Mouse (Mus musculus) thymus, postnatal 25 days (tissue): ENCODE results near the gene Fxyd2.

Experiments used
- DNase-seq: peaks from one replicate; pipeline ENCODE4 v3.0.0; 2022

Fxyd2 gene

GRCm38 (mm10) chr9:45429951-45430697 lies 30.7 kb downstream of the Fxyd2 start:
- DNase-seq: no peak

GRCm38 (mm10) chr9:45430698-45430959 lies 31.2 kb downstream of the Fxyd2 start:
- no peak for DNase-seq

- no peak for DNase-seq
Measured at GRCm38 (mm10) chr9:45431150-45431549, 31.7 kb downstream of the Fxyd2 start.

- no peak for DNase-seq
Measured at GRCm38 (mm10) chr9:45432639-45433038, 33.2 kb downstream of the Fxyd2 start.

- no peak for DNase-seq
Measured at GRCm38 (mm10) chr9:45433119-45433518, 33.6 kb downstream of the Fxyd2 start.

- no peak for DNase-seq
Measured at GRCm38 (mm10) chr9:45434171-45434570, 34.7 kb downstream of the Fxyd2 start.

- DNase-seq: no peak
Measured at GRCm38 (mm10) chr9:45439025-45439424, 39.6 kb downstream of the Fxyd2 start.

- DNase-seq: no peak
Measured at GRCm38 (mm10) chr9:45440083-45440784, 40.8 kb downstream of the Fxyd2 start.

GRCm38 (mm10) chr9:45444251-45444798 lies 44.9 kb downstream of the Fxyd2 start:
- no peak for DNase-seq

- DNase-seq: no peak
Measured at GRCm38 (mm10) chr9:45449658-45450057, 50.2 kb downstream of the Fxyd2 start.

GRCm38 (mm10) chr9:45451346-45451745 lies 51.9 kb downstream of the Fxyd2 start:
- no peak for DNase-seq

- no peak for DNase-seq
Measured at GRCm38 (mm10) chr9:45454032-45454431, 54.6 kb downstream of the Fxyd2 start.

- DNase-seq: no peak
Measured at GRCm38 (mm10) chr9:45454889-45455610, 55.6 kb downstream of the Fxyd2 start.

GRCm38 (mm10) chr9:45457200-45457599 lies 57.7 kb downstream of the Fxyd2 start:
- DNase-seq: no peak

GRCm38 (mm10) chr9:45458363-45458762 lies 58.9 kb downstream of the Fxyd2 start:
- DNase-seq: no peak
